Mouse (Mus musculus) large intestine, adult 2 months (tissue): ENCODE data around the gene Ube2u. TPM values are rescaled to one million over a fixed set of nuclear protein-coding genes. Genes with fewer than 3 reads are reported as not detected.
"Not testable (repeated sequence)": the region's sequence is repeated elsewhere in the genome, so short reads cannot be mapped to it uniquely, and the experiment has no call there.

ENCODE experiments used
- DNase-seq: peaks from one replicate; pipeline ENCODE4 v3.0.0-alpha.2; 2012; ENCODE audit warnings: low read depth, low spot score
- whole genome bisulfite sequencing: fragments of 180-500 bp; shearing (Covaris S2); methylation state at CpG from one replicate; pipeline ENCODE4 v1.1.7; 2018; 5-methylcytosine and 5-hydroxymethylcytosine counted together
- polyA plus RNA-seq: library from polyadenylated mRNA; depleted of rRNA; stranded (reverse); fragments of >200 nt; gene quantifications from 2 replicates; pipeline ENCODE4 v1.2.3, GENCODE M21; 2012; rRNA removed

Gene Ube2u
- polyA plus RNA-seq: not detected in 2 replicates

GRCm38 (mm10) chr4:100478592-100479321 is at the start of gene Ube2u:
Gene Ube2u, plus strand, starts transcription at chr4:100478849.
- peak; percentile 14 for DNase-seq
- WGBS: 17% methylated on average over 15 of the region's 15 CpGs

- no peak for DNase-seq
- 52% methylated on average over 2 of the region's 2 CpGs for WGBS
These were observed 49.2 kb upstream of the Ube2u start for GRCm38 (mm10) chr4:100429371-100429900.

- 30% methylated on average over 8 of the region's 8 CpGs for WGBS
- peak; percentile 1 for DNase-seq
These were observed 43.1 kb upstream of the Ube2u start for GRCm38 (mm10) chr4:100435281-100436168.

GRCm38 (mm10) chr4:100436169-100436547 is 42.5 kb upstream of the Ube2u start:
- WGBS: 59% methylated on average over 4 of the region's 4 CpGs
- DNase-seq: no peak

- no peak for DNase-seq
- 33% methylated on average over 3 of the region's 3 CpGs for WGBS
These were observed 31.8 kb upstream of the Ube2u start for GRCm38 (mm10) chr4:100446897-100447296.

GRCm38 (mm10) chr4:100462493-100463120 is 16.0 kb upstream of the Ube2u start:
- 63% methylated on average over 9 of the region's 9 CpGs for WGBS
- no peak for DNase-seq

- 89% methylated on average over 3 of the region's 3 CpGs for WGBS
- DNase-seq: no peak
These were observed 9.8 kb downstream of the Ube2u start for GRCm38 (mm10) chr4:100488447-100488846.

- WGBS: 82% methylated on average over 3 of the region's 3 CpGs
- DNase-seq: no peak
These were observed 16.5 kb downstream of the Ube2u start for GRCm38 (mm10) chr4:100495176-100495575.

GRCm38 (mm10) chr4:100496521-100496920 is 17.9 kb downstream of the Ube2u start:
- 82% methylated on average over 1 of the region's 1 CpGs for WGBS
- DNase-seq: no peak

GRCm38 (mm10) chr4:100498192-100498591 is 19.5 kb downstream of the Ube2u start:
- DNase-seq: no peak
- 57% methylated on average over 6 of the region's 6 CpGs for WGBS

- 48% methylated on average over 7 of the region's 7 CpGs for WGBS
- not testable (repeated sequence) for DNase-seq
These were observed 20.5 kb downstream of the Ube2u start for GRCm38 (mm10) chr4:100499037-100499601.

- WGBS: 61% methylated on average over 2 of the region's 2 CpGs
- no peak for DNase-seq
These were observed 24.7 kb downstream of the Ube2u start for GRCm38 (mm10) chr4:100503337-100503736.

- no peak for DNase-seq
- 86% methylated on average over 2 of the region's 2 CpGs for WGBS
These were observed 39.0 kb downstream of the Ube2u start for GRCm38 (mm10) chr4:100517646-100518045.

GRCm38 (mm10) chr4:100522534-100522933 is 43.9 kb downstream of the Ube2u start:
- no peak for DNase-seq
- WGBS: 50% methylated on average over 6 of the region's 6 CpGs

- no peak for DNase-seq
- 60% methylated on average over 4 of the region's 4 CpGs for WGBS
These were observed 46.1 kb downstream of the Ube2u start for GRCm38 (mm10) chr4:100524741-100525140.

GRCm38 (mm10) chr4:100526296-100526695 is 47.6 kb downstream of the Ube2u start:
- 41% methylated on average over 6 of the region's 6 CpGs for WGBS
- DNase-seq: no peak

- DNase-seq: no peak
- WGBS: 15% methylated on average over 3 of the region's 3 CpGs
These were observed 48.4 kb downstream of the Ube2u start for GRCm38 (mm10) chr4:100527086-100527485.

- WGBS: 7% methylated on average over 15 of the region's 15 CpGs
- DNase-seq: no peak
These were observed 48.9 kb downstream of the Ube2u start for GRCm38 (mm10) chr4:100527554-100528001.

GRCm38 (mm10) chr4:100533607-100534006 is 55.0 kb downstream of the Ube2u start:
- 60% methylated on average over 6 of the region's 6 CpGs for WGBS
- no peak for DNase-seq

- 86% methylated on average over 3 of the region's 3 CpGs for WGBS
These were observed 56.3 kb downstream of the Ube2u start for GRCm38 (mm10) chr4:100534946-100535345.

More at GRCm38 (mm10) chr4:100534946-100535345, 56.3 kb downstream of the Ube2u start:
- DNase-seq: no peak
